Mouse (Mus musculus) left cerebral cortex, adult 8-10 months (tissue): Measurements from ENCODE around the gene Runx1. TPM values are rescaled to one million over a fixed set of nuclear protein-coding genes. Genes with fewer than 3 reads are reported as not detected.

Experiments used
- DNase-seq, 2 experiments: peaks; one replicate each; pipeline ENCODE4 v3.0.0; 2022; ENCODE audit warnings: low spot score in 2 of 2
- total RNA-seq, 4 experiments: library from RNA; stranded (reverse); gene quantifications; 2 replicates each; pipeline ENCODE4 v1.2.4; 2022

Gene Runx1
- total RNA-seq, 4 experiments from 2014 or later: 0.87 to 6.6 (median 2.4) TPM

DNA sequence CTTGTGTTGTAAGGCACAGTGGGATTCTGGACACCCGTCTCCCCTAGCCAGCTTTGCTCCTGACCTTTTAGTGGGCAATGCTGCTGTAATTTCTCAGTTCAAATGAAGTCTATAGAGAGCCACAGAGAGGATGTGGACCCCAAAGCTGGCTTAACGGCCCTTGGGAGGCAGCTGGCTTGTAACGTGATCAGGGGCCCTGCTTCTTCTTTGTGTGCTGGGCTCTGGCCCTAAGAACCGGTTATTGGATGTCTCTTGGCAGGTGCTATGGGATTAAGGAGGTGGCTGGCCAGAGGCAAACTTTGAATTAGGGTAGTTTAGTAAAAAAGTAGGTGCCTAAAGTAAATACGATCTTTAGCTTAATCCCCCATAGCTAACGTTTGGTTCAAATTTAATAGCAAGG, 31.8 kb downstream of the Runx1 start:
- no peak for DNase-seq

- no peak for DNase-seq
Measured at GRCm38 (mm10) chr16:92793741-92794140, 32.2 kb downstream of the Runx1 start.

GRCm38 (mm10) chr16:92792905-92793304, 33.0 kb downstream of the Runx1 start:
- no peak for DNase-seq

DNA sequence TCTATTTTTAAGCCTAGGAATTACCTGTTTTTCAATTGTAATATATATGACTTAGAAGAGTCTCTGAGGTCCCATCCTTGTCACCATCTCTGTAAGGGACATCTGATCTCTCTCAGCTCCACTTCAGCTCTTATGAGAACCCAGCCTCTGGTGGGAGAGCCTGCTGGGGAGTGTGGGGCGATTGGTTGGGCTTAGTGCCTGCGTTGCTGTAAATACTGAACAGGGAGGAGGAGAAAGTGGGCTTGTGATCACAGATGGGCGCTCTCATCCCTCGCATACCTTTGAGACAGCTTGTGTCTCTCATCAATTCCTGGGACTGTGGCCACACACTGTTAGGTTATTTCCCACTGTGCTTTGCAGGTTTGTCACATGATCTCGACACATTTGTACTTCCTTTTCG, 35.3 kb downstream of the Runx1 start:
- DNase-seq: no peak

GRCm38 (mm10) chr16:92789840-92790239, 36.1 kb downstream of the Runx1 start:
- DNase-seq: no peak

GRCm38 (mm10) chr16:92788446-92788845, 37.5 kb downstream of the Runx1 start:
- peak in 1 of 2 experiments; percentile 11 for DNase-seq

- no peak for DNase-seq
Measured at GRCm38 (mm10) chr16:92786883-92787321, 39.0 kb downstream of the Runx1 start.

GRCm38 (mm10) chr16:92786276-92786882, 39.6 kb downstream of the Runx1 start:
- DNase-seq: no peak

GRCm38 (mm10) chr16:92783651-92784131, 42.3 kb downstream of the Runx1 start:
- DNase-seq: no peak

DNA sequence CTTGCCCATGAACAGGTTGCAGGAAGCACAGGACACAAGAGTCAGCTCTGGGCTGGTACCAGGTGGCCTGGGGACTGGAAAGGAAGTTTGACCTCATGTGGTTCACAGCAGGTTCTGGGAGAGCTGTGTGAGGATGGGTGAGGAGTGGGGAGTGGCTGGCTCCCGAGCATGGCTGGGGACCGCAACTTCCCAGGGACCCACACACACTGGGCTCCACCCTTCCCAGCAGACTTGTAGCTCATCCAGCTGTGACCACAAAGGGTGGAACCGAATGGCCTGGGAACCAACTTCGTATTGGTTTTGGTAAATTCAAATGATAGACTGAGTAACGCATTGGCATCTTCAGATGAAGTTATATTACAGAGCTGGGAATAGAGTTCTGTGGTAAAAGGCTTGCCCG, 43.5 kb downstream of the Runx1 start:
- no peak for DNase-seq

- DNase-seq: no peak
Measured at GRCm38 (mm10) chr16:92779896-92780435, 46.0 kb downstream of the Runx1 start.

DNA sequence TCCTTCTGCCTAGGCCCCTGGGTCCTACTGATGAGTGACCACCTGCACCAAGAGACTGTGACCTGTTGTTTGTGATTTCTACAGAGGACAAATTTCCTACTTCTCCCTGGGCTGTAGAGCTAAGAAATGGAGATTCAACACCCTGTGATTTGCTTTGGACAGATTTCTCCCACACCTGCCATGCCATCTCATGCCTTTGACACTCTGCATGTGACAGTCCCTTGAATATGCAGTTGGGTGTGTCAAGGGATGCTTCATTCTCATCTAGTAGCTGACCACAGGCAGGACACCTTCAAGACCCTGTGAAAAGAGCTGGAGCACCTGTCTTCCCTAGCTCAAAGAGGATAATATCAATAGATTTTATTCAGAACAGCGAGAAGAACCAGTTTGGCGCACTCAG, 46.8 kb downstream of the Runx1 start:
- DNase-seq: no peak

DNA sequence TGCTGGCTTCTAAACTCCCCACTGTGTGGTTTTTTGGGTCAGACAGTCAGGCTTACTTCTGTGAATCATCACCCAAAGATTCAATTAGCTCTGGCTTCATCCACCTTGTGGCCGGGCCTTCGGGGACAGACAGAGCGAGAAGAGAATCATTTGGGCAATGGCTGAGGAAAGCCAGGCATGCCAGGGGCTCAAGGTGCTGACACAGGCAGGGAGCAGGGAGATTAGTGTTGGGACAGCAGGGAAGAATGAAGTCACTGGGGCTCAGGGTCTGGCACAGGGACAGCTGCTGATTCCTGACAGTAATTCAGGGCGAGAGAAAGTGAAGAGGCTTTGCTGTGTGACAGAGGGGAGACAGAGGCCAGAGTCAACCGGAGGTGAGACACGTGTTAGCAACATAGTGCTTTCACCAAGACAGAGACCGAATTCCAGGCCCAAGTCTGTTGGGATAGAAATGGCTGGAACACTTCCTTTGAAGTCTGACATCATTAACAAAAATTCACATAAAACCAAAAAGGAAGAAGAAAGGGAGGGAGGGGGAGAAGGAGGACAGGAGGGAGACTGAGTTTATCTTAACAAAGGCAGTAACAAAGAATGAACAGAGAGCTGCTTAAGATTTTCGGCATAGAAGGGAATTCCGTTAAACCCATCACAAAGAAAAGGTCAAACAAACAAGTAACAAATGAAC, 47.7 kb downstream of the Runx1 start:
- no peak for DNase-seq

GRCm38 (mm10) chr16:92767862-92768261, 58.1 kb downstream of the Runx1 start:
- DNase-seq: no peak

- DNase-seq: no peak
Measured at GRCm38 (mm10) chr16:92767423-92767822, 58.5 kb downstream of the Runx1 start.

GRCm38 (mm10) chr16:92764741-92765396, 61.1 kb downstream of the Runx1 start:
- DNase-seq: no peak

GRCm38 (mm10) chr16:92763666-92764065, 62.3 kb downstream of the Runx1 start:
- DNase-seq: no peak

DNA sequence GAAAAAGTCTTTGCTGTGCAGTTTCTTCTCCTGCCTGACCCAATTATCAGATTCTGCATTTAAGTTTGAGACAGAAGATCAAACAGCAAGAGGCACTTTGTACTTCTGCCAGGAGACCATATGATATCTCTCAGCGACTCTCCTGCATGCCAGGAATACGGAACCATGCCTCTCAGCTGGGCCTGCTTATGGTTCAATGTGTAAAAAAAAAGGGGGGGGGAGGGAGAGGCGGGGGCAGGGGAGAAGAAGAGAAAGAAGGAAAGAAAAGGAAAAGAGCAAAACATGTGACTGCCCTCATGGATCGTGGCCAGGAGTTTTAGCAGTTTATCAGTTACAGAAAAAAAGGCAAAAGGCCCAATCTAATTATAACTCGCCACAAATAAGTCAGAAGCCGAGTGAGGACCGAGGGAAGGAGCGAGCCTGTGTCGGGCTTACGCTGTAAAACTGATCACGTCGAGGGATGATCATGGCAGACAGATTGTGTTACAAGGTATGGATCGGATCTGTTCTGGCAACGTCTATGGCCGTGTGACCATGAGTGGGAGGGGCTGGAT, 63.9 kb downstream of the Runx1 start:
- no peak for DNase-seq

GRCm38 (mm10) chr16:92760091-92760490, 65.9 kb downstream of the Runx1 start:
- DNase-seq: no peak

- DNase-seq: no peak
Measured at GRCm38 (mm10) chr16:92757564-92757963, 68.4 kb downstream of the Runx1 start.

- DNase-seq: no peak
Measured at GRCm38 (mm10) chr16:92753944-92754343, 72.0 kb downstream of the Runx1 start.

GRCm38 (mm10) chr16:92753139-92753538, 72.8 kb downstream of the Runx1 start:
- no peak for DNase-seq
